Mouse (Mus musculus) splenic B cell, adult 2 months (primary cell): ENCODE results near the gene Msi2.

Source experiments
- DNase-seq: peaks from one replicate; pipeline ENCODE4 v3.0.0-alpha.2; 2011; ENCODE audit warnings: low read depth, low spot score
- H3K27me3 ChIP-seq: 2 replicates; pipeline ENCODE4 v1.6.1; 2012; ENCODE audit warnings: mild to moderate bottlenecking, low read length, moderate library complexity, mixed read lengths; ENCODE audit not compliant: control insufficient read depth, poor library complexity, insufficient read depth, severe bottlenecking
- H3K36me3 ChIP-seq: 2 replicates; pipeline ENCODE4 v1.6.1; 2012; ENCODE audit warnings: mild to moderate bottlenecking, low read length, moderate library complexity, mixed read lengths; ENCODE audit not compliant: control insufficient read depth, poor library complexity, insufficient read depth, severe bottlenecking

The Msi2 gene

GRCm38 (mm10) chr11:88462789-88463188 lies 255.5 kb downstream of the Msi2 start:
- no peaks in the 10 kb centered on the region for H3K27me3 ChIP-seq
- peaks cover 1% of the 10 kb centered on the region; the same call in 1 of the 2 replicates for H3K36me3 ChIP-seq
- no peak for DNase-seq

GRCm38 (mm10) chr11:88461601-88462000 lies 256.7 kb downstream of the Msi2 start:
- Histone ChIP-seq H3K27me3 (no peaks in the 10 kb centered on the region), H3K36me3 (peaks cover 2% of the 10 kb centered on the region; the same call in 1 of the 2 replicates)
- no peak for DNase-seq

GRCm38 (mm10) chr11:88459946-88460736 lies 258.2 kb downstream of the Msi2 start:
- no peak for DNase-seq
- Histone ChIP-seq H3K36me3 (peaks cover 2% of the 10 kb centered on the region; the same call in 1 of the 2 replicates), H3K27me3 (no peaks in the 10 kb centered on the region)

GRCm38 (mm10) chr11:88457241-88457738 lies 261.0 kb downstream of the Msi2 start:
- H3K36me3 ChIP-seq = peaks cover 2% of the 10 kb centered on the region; the same call in 1 of the 2 replicates
- H3K27me3 ChIP-seq = no peaks in the 10 kb centered on the region
- DNase-seq = no peak

GRCm38 (mm10) chr11:88454867-88455806 lies 263.2 kb downstream of the Msi2 start:
- peaks cover 2% of the 10 kb centered on the region; the same call in 1 of the 2 replicates for H3K36me3 ChIP-seq
- DNase-seq = no peak
- H3K27me3 ChIP-seq = no peaks in the 10 kb centered on the region

GRCm38 (mm10) chr11:88449180-88449579 lies 269.1 kb downstream of the Msi2 start:
- no peak for DNase-seq
- H3K27me3 ChIP-seq = no peaks in the 10 kb centered on the region
- H3K36me3 ChIP-seq = no peaks in the 10 kb centered on the region; the same call in 1 of the 2 replicates

- H3K36me3 ChIP-seq = no peaks in the 10 kb centered on the region; the same call in 1 of the 2 replicates
- DNase-seq = no peak
- H3K27me3 ChIP-seq = no peaks in the 10 kb centered on the region
Observed at GRCm38 (mm10) chr11:88448571-88448970, 269.7 kb downstream of the Msi2 start.

- Histone ChIP-seq H3K36me3 (no peaks in the 10 kb centered on the region; the same call in 1 of the 2 replicates), H3K27me3 (no peaks in the 10 kb centered on the region)
- DNase-seq = no peak
Observed at GRCm38 (mm10) chr11:88447350-88447749, 271.0 kb downstream of the Msi2 start.

GRCm38 (mm10) chr11:88443905-88444304 lies 274.4 kb downstream of the Msi2 start:
- DNase-seq = no peak
- Histone ChIP-seq H3K27me3 (no peaks in the 10 kb centered on the region), H3K36me3 (no peaks in the 10 kb centered on the region; the same call in 1 of the 2 replicates)

GRCm38 (mm10) chr11:88443291-88443690 lies 275.0 kb downstream of the Msi2 start:
- Histone ChIP-seq H3K36me3 (no peaks in the 10 kb centered on the region; the same call in 1 of the 2 replicates), H3K27me3 (no peaks in the 10 kb centered on the region)
- no peak for DNase-seq

- H3K36me3 ChIP-seq = no peaks in the 10 kb centered on the region
- DNase-seq = no peak
- H3K27me3 ChIP-seq = no peaks in the 10 kb centered on the region
Observed at GRCm38 (mm10) chr11:88441871-88442740, 276.2 kb downstream of the Msi2 start.

- Histone ChIP-seq H3K36me3 (no peaks in the 10 kb centered on the region), H3K27me3 (no peaks in the 10 kb centered on the region)
- no peak for DNase-seq
Observed at GRCm38 (mm10) chr11:88438659-88439058, 279.7 kb downstream of the Msi2 start.

GRCm38 (mm10) chr11:88436596-88436995 lies 281.7 kb downstream of the Msi2 start:
- DNase-seq = no peak

GRCm38 (mm10) chr11:88435543-88435942 lies 282.8 kb downstream of the Msi2 start:
- Histone ChIP-seq H3K36me3 (no peaks in the 10 kb centered on the region), H3K27me3 (no peaks in the 10 kb centered on the region)
- no peak for DNase-seq

More at GRCm38 (mm10) chr11:88436596-88436995, 281.7 kb downstream of the Msi2 start:
- Histone ChIP-seq H3K27me3 (no peaks in the 10 kb centered on the region), H3K36me3 (no peaks in the 10 kb centered on the region)
